Mouse (Mus musculus): ENCODE measurements around the gene Adamts2.
A peak's percentile ranks its signal among the peaks of the same experiment; 100 is the strongest.

The Adamts2 gene

GRCm38 (mm10) chr11:50738436-50738835, 136.6 kb downstream of the Adamts2 start:
- DNase-seq: peak in 1 of 2 experiments; percentile 40

- no peak for DNase-seq
Measured at GRCm38 (mm10) chr11:50739453-50739852, 137.6 kb downstream of the Adamts2 start.

- no peak for DNase-seq
Measured at GRCm38 (mm10) chr11:50742146-50742545, 140.3 kb downstream of the Adamts2 start.

DNA sequence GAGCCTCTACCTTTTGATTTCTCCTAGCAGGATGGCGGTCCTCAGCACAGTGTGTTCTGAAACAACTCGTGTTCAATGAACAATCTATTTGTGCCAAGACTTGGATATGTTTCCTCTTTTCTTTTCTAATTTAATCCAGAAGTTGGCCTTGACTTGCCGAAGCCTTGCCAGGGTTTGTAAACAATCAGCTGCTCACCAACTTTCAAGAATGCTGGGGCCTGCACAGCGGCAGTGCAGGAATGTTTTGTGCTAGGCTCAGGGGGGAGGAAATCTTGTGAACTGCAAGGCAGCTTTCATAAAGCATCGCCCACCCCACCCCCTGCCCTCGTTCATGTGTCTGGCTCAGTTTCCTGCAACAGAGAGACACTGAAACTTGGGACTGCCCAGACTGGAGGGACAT, 143.1 kb downstream of the Adamts2 start:
- peak in 1 of 2 experiments; percentile 27 for DNase-seq

GRCm38 (mm10) chr11:50746508-50746907, 144.6 kb downstream of the Adamts2 start:
- no peak for DNase-seq

GRCm38 (mm10) chr11:50750983-50751585, 149.2 kb downstream of the Adamts2 start:
- peak in 1 of 2 experiments; percentile 28 for DNase-seq

DNA sequence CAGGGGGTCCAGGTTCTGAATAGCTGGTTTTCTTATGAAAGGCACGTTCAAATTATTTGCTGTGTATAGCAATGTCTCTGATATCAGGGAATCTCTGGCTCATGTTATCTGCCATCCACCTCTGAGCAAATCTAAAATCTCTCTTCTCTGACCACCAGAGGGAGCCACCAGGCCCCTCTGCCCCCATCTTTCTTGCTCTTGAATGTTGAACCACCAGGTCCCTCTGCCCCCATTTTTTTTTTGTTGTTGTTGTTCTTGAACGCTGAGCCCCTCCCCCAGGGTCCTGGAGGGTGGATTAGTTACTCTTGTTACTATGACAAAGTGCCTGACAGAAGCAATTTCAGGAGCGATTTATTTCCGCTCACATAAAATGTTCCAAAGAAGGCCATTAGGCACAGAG, 155.9 kb downstream of the Adamts2 start:
- DNase-seq: peak in 1 of 2 experiments; percentile 38

GRCm38 (mm10) chr11:50766461-50766860, 164.6 kb downstream of the Adamts2 start:
- DNase-seq: no peak

- peak; percentile 78 to 79 for DNase-seq
Measured at GRCm38 (mm10) chr11:50767039-50767438, 165.2 kb downstream of the Adamts2 start.

GRCm38 (mm10) chr11:50768995-50769749, 167.3 kb downstream of the Adamts2 start:
- peak; percentile 95 to 96 for DNase-seq

GRCm38 (mm10) chr11:50771006-50771405, 169.1 kb downstream of the Adamts2 start:
- DNase-seq: no peak

GRCm38 (mm10) chr11:50797674-50798073, 195.8 kb downstream of the Adamts2 start:
- peak in 1 of 2 experiments; percentile 10 for DNase-seq

DNA sequence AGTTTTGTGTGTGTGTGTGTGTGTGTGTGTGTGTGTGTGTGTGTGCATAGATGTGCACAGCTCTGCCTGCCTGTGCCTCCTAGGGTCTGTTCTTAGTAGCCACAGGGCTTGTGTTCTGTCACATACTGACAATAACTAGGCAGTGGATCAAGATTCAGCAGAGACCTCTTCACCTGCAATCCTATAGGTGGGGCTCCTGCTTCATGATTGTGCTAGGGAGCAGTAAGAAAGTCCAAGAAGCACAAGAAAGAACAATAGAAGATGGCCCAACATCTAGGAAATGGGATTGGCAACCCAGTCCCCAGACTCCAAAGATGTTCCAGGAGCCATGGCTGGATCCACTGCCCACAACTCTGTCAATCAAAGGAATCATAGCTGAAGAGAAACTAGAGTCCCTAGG, 197.0 kb downstream of the Adamts2 start:
- no peak for DNase-seq

- DNase-seq: no peak
Measured at GRCm38 (mm10) chr11:50814233-50814632, 212.3 kb downstream of the Adamts2 start.

DNA sequence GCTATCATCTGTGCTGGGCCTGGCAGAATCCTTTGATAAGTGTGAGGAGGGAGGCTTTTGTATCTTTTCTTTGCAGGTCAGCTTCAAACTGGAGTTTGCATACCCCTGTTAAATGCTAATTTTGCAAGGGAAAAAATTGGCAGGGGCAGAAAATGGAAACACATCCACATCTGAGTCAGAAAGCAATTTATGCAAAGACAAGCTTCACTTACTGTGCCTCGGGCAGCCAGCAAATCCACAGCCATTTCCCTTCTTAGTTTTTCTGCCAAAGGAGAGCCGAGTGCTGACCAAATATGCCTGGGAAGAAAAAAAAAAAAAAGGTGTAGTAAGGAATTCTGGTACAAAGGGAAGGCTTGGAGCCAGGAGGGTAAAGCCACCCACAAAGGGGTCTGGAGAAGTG, 224.3 kb downstream of the Adamts2 start:
- DNase-seq: no peak

GRCm38 (mm10) chr11:50827010-50827953, 225.4 kb downstream of the Adamts2 start, which contains the start of gene Zfp354c:
Zfp354c (minus strand) TSS chr11:50827724.
- peak; percentile 91 to 94 for DNase-seq

GRCm38 (mm10) chr11:50835727-50836126, 233.8 kb downstream of the Adamts2 start:
- DNase-seq: no peak

- DNase-seq: peak; percentile 96 to 97
Measured at GRCm38 (mm10) chr11:50841023-50841735, 239.3 kb downstream of the Adamts2 start, which contains the start of gene Zfp879. Zfp879 (minus strand) TSS chr11:50841552.

DNA sequence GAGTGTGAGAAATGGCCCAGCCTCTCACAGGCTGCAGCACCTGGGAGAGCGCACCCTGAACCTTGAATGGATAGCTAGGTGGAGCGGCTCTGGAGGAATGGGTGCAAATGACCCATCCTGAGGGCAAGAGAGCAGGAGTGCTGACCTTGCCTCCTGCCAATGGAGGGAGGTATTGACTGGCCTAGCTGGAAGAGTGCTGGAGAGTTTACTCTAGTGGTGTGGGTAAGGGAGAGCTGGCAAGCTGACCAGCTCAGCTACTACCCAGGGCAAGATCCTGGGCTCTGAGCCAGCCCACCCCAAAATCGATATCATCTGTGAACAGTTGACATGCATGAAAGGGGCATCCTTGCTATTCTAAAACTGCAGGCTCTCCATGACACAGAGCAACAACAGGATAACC, 244.1 kb downstream of the Adamts2 start:
- DNase-seq: no peak

DNA sequence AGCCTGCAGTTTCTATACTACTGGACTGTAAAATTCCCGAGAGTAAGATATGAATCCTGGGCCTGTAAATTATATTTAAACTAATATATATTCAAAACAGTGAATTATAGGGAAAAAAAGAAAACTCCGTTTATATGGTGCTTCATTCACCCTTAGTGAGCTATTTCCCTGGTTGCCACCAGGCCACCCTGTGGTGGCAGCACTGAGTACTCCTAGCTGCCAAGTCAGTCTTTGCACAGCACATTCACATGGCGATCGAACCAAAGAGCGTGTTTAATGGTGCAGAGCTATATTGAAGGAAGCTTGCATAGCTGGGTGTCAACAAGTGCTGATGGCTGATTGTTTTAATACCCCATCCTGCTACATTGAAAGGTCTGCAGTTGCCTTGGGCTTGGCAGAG, 245.2 kb downstream of the Adamts2 start:
- peak; percentile 38 to 39 for DNase-seq

- no peak for DNase-seq
Measured at GRCm38 (mm10) chr11:50848520-50849137, 246.7 kb downstream of the Adamts2 start.

DNA sequence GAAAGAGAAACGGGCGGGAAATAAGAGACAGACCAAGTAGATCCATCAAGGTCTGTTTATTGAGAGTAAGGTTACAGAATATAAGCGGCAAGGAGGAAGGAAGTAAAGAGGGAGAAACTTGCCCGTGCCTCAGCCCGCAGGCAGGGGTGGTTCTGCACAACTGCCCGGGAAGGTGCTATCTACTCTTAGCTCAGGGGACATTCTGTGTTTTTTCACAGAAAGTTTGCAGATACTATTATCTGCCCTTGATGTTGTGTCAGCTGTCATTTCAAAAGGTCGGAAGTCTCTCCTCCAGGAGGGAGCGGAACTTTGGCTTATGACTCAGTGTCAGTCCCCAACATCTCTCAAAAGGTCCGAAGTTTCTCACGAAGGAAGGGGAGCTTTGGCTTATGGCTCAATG, 247.4 kb downstream of the Adamts2 start:
- DNase-seq: no peak

Data from cerebellum, postnatal 10 days (tissue).